Mouse (Mus musculus): Measurements from ENCODE around the gene Hoxc8.
A peak's percentile ranks its signal among the peaks of the same experiment; 100 is the strongest.

Gene Hoxc8

DNA sequence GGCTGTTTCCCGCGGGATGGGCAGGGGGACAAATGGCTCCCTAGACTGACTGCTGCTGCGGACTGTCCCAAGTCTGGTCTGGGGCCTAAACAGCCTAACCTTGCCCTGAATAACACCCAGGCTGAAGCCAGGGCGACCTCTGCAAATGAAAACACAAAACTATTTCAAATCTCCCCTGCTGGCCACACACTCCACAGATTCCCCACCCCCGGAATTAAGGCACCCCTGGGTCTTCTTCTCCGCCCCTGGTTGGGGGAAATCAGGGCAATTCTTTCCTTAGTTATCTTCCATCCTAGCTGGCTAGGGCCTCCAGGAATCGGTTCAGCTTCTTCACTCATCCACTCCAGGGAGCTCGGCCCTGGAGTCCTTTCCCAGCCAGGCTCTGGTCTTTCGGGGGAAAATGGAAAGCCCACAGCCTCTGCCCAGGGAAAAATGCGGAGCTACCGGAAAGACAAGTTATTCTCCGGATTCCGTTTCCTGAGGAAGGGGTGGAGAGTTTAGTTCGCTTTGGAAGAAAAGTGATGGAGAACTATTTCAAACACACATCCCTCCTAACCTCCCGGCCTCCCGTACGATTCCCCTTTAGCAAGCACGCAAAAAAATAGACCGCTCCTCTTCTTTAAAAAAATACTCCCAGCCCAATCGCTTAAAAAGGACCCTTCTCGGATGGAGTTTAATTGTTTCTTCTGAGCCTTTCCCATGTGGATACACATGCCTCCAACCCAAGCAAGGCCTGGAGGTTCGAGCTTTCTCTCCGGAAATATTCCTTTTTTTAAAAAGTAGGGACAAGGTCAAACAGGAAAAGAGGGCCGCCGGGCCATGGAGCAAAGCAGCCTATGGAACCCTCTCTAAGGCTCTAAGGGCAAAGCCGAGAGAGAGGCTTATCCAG lies 25.2 kb upstream of the Hoxc8 start:
- DNase-seq (ENCODE audit: low spot score), result no peak

DNA sequence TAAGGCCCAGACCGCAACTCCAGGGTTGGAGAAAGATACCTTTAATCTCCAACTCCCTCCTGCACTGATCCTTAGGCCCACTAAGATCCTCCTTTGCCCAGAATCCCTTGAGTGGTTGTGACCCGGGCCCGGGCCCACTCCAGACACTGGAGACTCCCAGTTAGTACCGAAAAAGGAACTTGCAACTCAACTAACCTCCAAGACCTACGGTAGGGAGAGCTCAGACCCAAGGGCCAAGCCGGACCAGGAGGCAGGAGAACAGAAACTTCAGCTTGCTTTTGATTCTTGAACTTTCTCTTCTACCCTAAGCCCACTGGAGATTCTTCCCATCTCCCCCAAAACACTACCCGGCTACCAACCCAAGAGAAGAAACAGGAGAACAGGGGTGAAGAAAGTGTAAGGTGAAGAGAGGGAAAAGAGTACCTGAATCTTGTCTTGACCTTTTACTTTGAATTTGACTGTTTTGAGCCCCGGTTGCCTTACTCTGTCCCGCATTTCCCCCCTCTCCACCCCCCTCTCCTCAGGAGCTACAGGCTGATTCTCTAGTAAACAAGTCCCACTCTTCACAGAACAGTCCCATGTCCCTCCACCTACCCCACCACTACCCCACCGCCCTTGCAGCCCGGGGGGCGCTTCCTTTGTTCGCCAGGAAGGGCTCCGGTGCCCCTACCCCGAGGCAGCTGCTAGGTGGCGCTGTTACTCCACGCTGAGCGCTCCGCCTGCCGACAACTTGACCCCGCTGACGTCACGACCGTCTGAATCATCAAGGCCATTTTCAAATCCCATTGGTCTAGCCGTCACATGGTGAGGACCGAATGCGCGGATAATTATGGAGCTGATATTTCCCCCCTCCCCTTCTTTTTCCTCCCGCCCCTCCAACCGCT lies 24.3 kb upstream of the Hoxc8 start:
- DNase-seq (ENCODE audit: low spot score), result peak; percentile 10

- no peak for DNase-seq (ENCODE audit: low spot score)
Observed at GRCm38 (mm10) chr15:102966776-102967311, 23.6 kb upstream of the Hoxc8 start, which contains the start of gene Hoxc10. Gene Hoxc10 (plus strand): TSS chr15:102966796.

GRCm38 (mm10) chr15:102967312-102967510 lies 23.2 kb upstream of the Hoxc8 start, which contains the start of gene Hoxc5:
Gene Hoxc5 (plus strand): TSS chr15:102967443.
- DNase-seq (ENCODE audit: low spot score), result no peak

- no peak for DNase-seq (ENCODE audit: low spot score)
Observed at GRCm38 (mm10) chr15:102967511-102968397, 22.7 kb upstream of the Hoxc8 start.

DNA sequence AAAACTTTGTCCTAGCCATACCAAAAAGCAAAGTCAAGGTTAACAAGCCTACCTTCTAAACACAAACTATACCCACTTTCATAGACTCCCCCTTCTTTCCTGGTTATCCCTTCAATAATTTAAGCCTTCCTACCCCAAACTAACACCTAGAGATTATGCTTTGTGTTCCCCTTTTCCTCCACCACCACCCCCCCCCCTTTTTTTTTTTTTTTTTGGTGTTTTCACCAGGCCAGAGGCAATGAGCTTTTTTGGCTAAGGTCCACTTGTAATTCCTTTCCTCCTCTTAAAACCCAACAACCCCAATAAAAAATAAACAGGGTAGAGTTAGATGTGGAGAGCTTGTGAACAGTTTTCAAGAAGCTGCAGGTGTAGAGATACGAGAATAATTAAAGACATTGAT lies 21.1 kb upstream of the Hoxc8 start:
- no peak for DNase-seq (ENCODE audit: low spot score)

DNA sequence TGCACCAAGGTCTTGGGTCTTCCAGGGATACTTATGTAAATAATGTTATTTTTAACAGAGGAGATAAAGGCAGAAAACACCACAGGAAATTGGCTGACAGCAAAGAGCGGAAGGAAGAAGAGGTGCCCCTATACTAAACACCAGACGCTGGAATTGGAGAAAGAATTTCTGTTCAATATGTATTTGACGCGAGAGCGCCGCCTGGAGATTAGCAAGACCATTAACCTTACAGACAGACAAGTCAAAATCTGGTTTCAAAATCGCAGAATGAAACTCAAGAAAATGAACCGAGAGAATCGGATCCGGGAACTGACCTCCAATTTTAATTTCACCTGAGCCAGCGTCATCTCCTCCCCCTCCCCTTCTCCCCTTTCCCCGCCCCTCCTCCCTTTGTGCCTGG lies 19.7 kb upstream of the Hoxc8 start:
- DNase-seq (ENCODE audit: low spot score), result peak; percentile 15

- no peak for DNase-seq (ENCODE audit: low spot score)
Observed at GRCm38 (mm10) chr15:102972254-102972653, 18.2 kb upstream of the Hoxc8 start.

DNA sequence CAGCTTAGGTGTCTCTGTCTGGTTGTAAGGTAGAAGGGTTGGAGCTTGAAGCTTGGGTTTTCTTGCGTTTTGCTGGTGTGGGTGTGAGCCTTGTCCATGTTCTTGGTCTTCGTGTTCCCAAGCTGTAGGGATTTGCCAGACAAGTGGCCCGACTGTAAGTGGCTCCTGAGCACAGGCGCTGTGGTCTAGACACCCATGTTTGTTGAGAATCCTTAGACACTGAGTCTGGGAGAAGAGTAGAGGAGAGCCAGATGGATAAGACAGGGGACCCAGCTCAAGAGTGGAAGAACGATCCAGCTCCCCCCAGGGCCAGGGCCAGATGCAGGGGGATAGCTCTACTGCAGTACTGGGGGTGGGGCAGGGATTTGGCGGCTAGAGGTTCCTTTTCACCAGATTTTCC lies 17.7 kb upstream of the Hoxc8 start:
- no peak for DNase-seq (ENCODE audit: low spot score)

GRCm38 (mm10) chr15:102975034-102975433 lies 15.4 kb upstream of the Hoxc8 start:
- DNase-seq (ENCODE audit: low spot score), result no peak

DNA sequence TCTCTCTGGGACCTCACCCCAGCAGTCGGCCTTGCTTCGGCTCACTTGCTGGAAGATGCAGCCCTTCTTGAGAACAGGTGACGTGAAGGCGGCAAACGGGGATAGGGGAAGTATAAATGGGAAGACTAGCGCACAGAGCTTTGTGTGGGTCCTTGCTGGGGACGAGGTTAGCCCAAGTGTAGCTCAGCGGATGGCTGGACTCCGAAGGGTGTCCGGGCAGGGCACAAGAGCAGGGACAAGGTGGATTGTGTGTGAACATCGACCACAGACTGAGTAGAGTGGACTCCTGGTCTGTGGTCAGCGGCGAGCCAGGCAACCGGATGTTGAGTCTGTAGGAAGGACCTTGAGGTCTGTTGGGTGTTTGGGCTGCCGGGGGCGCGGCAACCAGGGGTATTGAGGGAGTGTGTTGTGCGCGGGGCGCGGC lies 14.7 kb upstream of the Hoxc8 start:
- DNase-seq (ENCODE audit: low spot score), result no peak

GRCm38 (mm10) chr15:102976171-102976570 lies 14.2 kb upstream of the Hoxc8 start, which contains the start of gene Hoxc9:
Gene Hoxc9 (plus strand): TSS chr15:102976439.
- DNase-seq (ENCODE audit: low spot score), result no peak

DNA sequence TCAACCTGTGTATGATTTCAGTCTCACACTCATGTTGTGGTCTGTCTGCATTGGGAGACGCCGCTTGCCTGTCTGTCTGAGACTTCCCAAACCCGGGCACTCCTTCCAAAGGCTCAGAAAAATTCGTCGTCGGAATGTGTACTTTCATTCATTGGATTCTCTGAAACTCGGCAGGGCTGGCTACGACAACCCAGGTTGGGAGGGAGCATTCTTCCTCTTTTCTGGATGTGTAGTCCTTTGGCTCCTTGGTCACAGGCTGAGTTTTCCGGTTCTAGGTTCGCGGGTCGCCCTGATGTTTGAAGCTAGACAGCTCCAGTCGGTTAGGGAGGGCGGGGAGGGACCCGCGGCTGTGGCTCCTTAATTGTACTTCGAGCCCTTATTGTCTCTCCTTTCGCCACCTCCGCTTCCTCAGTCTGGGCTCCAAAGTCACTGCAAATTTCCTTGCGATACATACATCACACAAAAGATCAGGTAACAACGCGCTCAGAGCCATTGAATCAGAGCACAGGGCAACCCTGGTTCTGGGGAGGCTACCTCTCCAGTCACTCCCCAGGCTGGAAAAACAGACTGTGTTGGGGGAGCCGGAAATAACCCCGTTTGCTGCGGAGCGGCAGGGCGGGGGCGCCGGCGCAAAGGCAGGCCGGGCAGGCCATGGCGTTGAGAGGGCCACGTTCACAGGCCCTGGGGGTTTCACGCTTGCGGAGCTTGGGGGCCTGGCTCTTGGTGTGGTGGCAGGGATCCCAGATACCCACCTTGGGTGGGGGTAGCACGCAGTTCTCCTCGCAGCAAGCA lies 13.6 kb upstream of the Hoxc8 start:
- no peak for DNase-seq (ENCODE audit: low spot score)

DNA sequence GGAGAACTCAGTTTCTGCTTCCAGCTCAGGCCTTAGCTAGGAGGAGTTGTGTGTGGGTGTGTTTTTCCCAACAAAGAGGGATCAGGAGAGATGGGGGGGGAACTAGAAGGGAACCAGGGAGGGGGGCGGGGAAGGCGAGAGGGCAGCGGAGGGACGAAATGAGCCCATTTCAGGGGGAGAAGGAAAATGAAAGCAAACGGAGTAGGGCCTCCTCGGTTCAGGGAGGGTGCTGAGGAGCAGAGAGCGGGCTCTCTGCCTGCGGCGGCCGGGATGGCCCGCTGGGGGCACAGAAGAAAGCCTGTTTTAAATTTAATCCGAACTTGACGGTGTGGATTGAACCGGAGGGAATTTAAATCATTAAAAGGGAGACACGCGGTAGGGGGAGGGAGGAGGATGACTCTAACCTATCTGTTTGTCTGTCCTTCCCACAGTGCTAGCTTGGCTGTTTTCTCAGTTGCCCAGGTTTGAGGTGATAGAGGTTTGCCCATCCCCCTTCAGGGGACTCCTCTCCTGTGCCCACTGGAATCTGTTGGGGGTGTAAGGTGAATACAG lies 12.9 kb upstream of the Hoxc8 start:
- DNase-seq (ENCODE audit: low spot score), result no peak

DNA sequence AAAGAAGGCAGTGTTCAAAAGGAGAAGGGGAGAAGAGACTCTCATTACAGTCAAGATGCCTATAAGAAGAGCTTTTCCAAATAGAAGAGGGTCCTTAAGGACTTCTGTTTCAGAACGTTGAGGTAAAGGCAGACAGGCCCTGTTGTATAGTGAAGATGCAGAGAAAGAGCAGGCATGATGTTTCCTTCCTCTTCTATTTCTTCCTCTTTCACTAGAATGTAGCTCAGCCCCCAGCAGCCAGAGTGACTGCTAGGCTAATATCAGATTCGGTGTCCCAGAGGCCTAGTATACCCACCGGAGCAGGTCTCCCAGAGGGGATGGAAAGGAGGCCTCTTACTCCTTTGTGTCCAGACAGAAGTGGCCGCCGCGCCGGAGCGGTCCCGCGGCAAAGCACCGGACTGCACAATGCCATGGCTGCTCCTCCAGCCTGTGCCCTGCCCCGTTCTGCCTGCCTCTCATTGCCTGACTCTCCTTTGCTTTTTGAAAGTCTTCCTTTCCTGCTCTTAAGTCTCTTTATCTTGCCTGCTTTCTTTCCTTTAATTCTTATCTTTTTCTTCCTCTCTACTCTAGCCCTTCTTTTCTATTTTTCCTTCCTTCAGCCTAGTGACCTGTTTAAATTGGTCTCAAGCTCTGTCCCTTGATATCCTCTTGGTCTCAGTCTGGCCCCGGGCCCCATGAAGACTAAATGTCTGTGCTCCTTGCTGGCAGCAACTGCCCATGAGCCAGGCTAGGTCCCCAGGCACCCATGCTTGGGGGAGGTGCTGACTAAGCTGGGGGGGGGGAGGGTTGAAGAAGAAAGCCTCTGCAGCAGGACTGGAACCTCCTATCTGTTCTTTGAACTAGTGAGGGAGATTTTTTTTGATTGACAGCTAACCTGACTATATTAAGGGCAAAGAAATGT lies 11.5 kb upstream of the Hoxc8 start:
- DNase-seq (ENCODE audit: low spot score), result no peak

DNA sequence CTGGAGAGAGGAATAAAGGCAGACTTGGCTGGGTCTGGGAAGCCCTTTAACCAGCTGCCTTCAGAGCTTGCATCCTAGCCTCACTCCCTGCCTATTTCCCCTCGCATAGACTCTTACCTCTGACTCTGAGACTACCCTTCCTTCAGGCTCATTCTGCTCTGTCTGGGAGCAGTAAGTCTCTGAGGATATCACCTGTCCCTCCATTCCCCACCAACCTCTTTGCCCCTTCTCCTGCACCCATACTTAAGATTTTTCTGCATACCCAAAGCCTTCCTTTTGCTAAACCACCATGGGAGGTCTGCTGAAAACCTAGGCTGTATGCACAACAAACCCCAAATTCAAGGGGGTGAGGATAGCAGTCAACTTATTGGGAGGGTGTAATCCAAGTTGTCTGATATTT lies 10.5 kb upstream of the Hoxc8 start:
- no peak for DNase-seq (ENCODE audit: low spot score)

DNA sequence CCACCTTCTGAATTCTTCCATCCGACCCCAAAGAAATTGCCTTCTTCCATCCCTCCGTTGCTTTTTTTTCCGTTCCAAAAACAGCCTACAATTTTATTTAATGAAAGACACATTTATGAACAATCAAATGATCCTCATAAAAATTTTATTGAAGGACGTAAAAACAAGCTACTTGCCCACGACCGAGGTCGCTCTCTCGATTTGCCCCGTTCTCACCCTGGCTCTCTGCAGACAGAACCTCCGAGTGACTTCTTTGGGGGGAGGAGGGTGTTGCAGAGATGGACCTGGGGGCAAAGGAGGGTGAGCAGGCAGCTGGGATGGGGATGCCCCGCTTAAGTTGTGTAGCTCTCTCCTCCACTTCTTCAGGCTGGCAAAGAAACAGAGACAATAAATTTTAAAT lies 10.1 kb upstream of the Hoxc8 start:
- no peak for DNase-seq (ENCODE audit: low spot score)

GRCm38 (mm10) chr15:102980912-102981311 lies 9.5 kb upstream of the Hoxc8 start:
- DNase-seq (ENCODE audit: low spot score), result no peak

- DNase-seq (ENCODE audit: low spot score), result no peak
Observed at GRCm38 (mm10) chr15:102981379-102982288, 8.8 kb upstream of the Hoxc8 start.
